Mouse (Mus musculus): ENCODE data around the gene Gstcd. TPM values are rescaled to one million over a fixed set of nuclear protein-coding genes. Genes with fewer than 3 reads are reported as not detected.

Gene Gstcd
- polyA plus RNA-seq, 1 experiment from 2014 or later, result 12.7 TPM

GRCm38 (mm10) chr3:132940181-132940990 lies 151.4 kb downstream of the Gstcd start:
- Histone ChIP-seq H3K4me2 (replicated peaks; ENCODE audit: low read depth, low read length) (no peak overlapping the region), H3K4me3 (ENCODE audit: low read depth, low read length) (no peak overlapping the region), H3K27me3 (ENCODE audit: control insufficient read depth, insufficient read depth, low read length) (no peaks in the 10 kb centered on the region), H3K4me1 (replicated peaks; ENCODE audit: control insufficient read depth, insufficient read depth, low read length) (no peaks in the 10 kb centered on the region), H3K9me3 (ENCODE audit: control insufficient read depth, low read length) (no peaks in the 10 kb centered on the region), H3K27ac (ENCODE audit: low read depth, low read length) (no peak overlapping the region), H3K9ac (ENCODE audit: low read depth, low read length) (no peak overlapping the region), H3K36me3 (ENCODE audit: control insufficient read depth, insufficient read depth, low read length) (no peaks in the 10 kb centered on the region)
- ATAC-seq (ENCODE audit: low FRiP score) (no peak), DNase-seq (ENCODE audit: low spot score) (no peak)
- 84% methylated on average over 10 of the region's 10 CpGs for WGBS

DNA sequence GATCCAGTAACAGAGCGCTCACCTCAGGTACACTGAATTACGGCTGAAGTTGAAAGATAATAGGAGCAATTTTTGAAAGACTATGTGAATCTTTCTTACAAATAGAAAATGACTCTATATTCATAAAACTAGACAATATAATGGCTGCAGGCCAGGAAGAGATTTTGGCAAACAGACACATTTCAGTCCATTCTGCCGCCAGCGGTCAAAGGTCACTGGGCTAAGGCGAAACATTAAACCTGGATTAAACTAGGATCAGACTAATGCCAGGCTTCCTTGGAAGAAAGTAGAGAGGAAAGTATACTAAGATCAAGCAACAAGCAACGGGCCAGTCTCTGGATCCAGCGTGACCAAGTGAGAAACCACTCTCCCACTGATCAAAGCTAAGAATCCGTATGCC lies 152.8 kb downstream of the Gstcd start:
- no peak overlapping the region for H3K4me3 ChIP-seq (ENCODE audit: low read depth, low read length)
- H3K9me3 ChIP-seq (ENCODE audit: control insufficient read depth, low read length), result no peaks in the 10 kb centered on the region
- 89% methylated on average over 8 of the region's 8 CpGs for WGBS
- H3K27ac ChIP-seq (ENCODE audit: low read depth, low read length), result no peak overlapping the region
- no peaks in the 10 kb centered on the region for H3K27me3 ChIP-seq (ENCODE audit: control insufficient read depth, insufficient read depth, low read length)
- H3K4me1 ChIP-seq (replicated peaks; ENCODE audit: control insufficient read depth, insufficient read depth, low read length), result no peaks in the 10 kb centered on the region
- no peaks in the 10 kb centered on the region for H3K36me3 ChIP-seq (ENCODE audit: control insufficient read depth, insufficient read depth, low read length)
- no peak for ATAC-seq (ENCODE audit: low FRiP score)
- DNase-seq (ENCODE audit: low spot score), result no peak
- no peak overlapping the region for H3K4me2 ChIP-seq (replicated peaks; ENCODE audit: low read depth, low read length)
- H3K9ac ChIP-seq (ENCODE audit: low read depth, low read length), result no peak overlapping the region

- no peaks in the 10 kb centered on the region for H3K9me3 ChIP-seq (ENCODE audit: control insufficient read depth, low read length)
- H3K4me2 ChIP-seq (replicated peaks; ENCODE audit: low read depth, low read length), result no peak overlapping the region
- no peak overlapping the region for H3K27ac ChIP-seq (ENCODE audit: low read depth, low read length)
- DNase-seq (ENCODE audit: low spot score) (no peak), ATAC-seq (ENCODE audit: low FRiP score) (no peak)
- H3K36me3 ChIP-seq (ENCODE audit: control insufficient read depth, insufficient read depth, low read length), result no peaks in the 10 kb centered on the region
- no peak overlapping the region for H3K4me3 ChIP-seq (ENCODE audit: low read depth, low read length)
- no peak overlapping the region for H3K9ac ChIP-seq (ENCODE audit: low read depth, low read length)
- H3K27me3 ChIP-seq (ENCODE audit: control insufficient read depth, insufficient read depth, low read length), result no peaks in the 10 kb centered on the region
- 89% methylated on average over 2 of the region's 2 CpGs for WGBS
- H3K4me1 ChIP-seq (replicated peaks; ENCODE audit: control insufficient read depth, insufficient read depth, low read length), result no peaks in the 10 kb centered on the region
Observed at GRCm38 (mm10) chr3:132934649-132935048, 157.2 kb downstream of the Gstcd start.

Other genes with a start within 250 kb of the Gstcd start
- 11.4 and 16.3 TPM in 2 replicates for gene Npnt, start 141.7 kb downstream of the Gstcd start, polyA plus RNA-seq (2014; fragmentation: Nextera tagmentation; extraction: Ambion mirVana)
- gene Ints12, start 193 bp downstream of the Gstcd start, polyA plus RNA-seq (2014; fragmentation: Nextera tagmentation; extraction: Ambion mirVana), result 23.3 and 28.9 TPM in 2 replicates
- gene Arhgef38, start 142.9 kb upstream of the Gstcd start, polyA plus RNA-seq (2014; fragmentation: Nextera tagmentation; extraction: Ambion mirVana), result 0.23 and 0.61 TPM in 2 replicates
- gene Ppa2, start 218.1 kb upstream of the Gstcd start, polyA plus RNA-seq (2014; fragmentation: Nextera tagmentation; extraction: Ambion mirVana), result 84.9 and 86.4 TPM in 2 replicates